Mouse (Mus musculus) brain, embryonic 14.5 days (tissue): Measurements from ENCODE around the gene Rps27l. TPM values are rescaled to one million over a fixed set of nuclear protein-coding genes. Genes with fewer than 3 reads are reported as not detected.
"Not testable (repeated sequence)": the region's sequence is repeated elsewhere in the genome, so short reads cannot be mapped to it uniquely, and the experiment has no call there.

Experiments
- DNase-seq: peaks from one replicate; pipeline ENCODE4 v3.0.0-alpha.2; 2011; ENCODE audit warnings: low read depth
- CTCF ChIP-seq: fragments of 200-500 bp; IDR thresholded peaks from 2 replicates; pipeline ENCODE4 v1.5.1; 2012; ENCODE audit warnings: inconsistent platforms, mild to moderate bottlenecking, moderate library complexity, borderline replicate concordance; ENCODE audit not compliant: insufficient read depth, insufficient read length; ENCODE audit errors: extremely low read depth
- POLR2A ChIP-seq: fragments of 200-500 bp; IDR thresholded peaks from 2 replicates; pipeline ENCODE4 v1.6.1; 2012; ENCODE audit warnings: mild to moderate bottlenecking, inconsistent platforms, borderline replicate concordance; ENCODE audit not compliant: poor library complexity, insufficient read depth, insufficient read length, severe bottlenecking; ENCODE audit errors: extremely low read depth
- polyA plus RNA-seq: library from polyadenylated mRNA; depleted of rRNA; stranded (reverse); fragments of >200 nt; gene quantifications from 2 replicates; pipeline ENCODE4 v1.2.3, GENCODE M21; 2012; rRNA removed

The Rps27l gene
- polyA plus RNA-seq = 108 and 152 TPM in 2 replicates

- TF ChIP-seq POLR2A = peak; percentile 36; the same call in 1 of the 2 replicates
- TF ChIP-seq CTCF = 0 out of 2 replicates have a peak, but pooled peaks have one; percentile 5
- peak; percentile 98 for DNase-seq
Observed at GRCm38 (mm10) chr9:66945647-66946641, at the start of gene Rps27l. Gene Rps27l, plus strand, starts transcription at chr9:66946086.

GRCm38 (mm10) chr9:66896951-66897350 is 48.9 kb upstream of the Rps27l start:
- TF ChIP-seq CTCF = no peak
- no peak for TF ChIP-seq POLR2A
- no peak for DNase-seq

GRCm38 (mm10) chr9:66897851-66898250 is 48.0 kb upstream of the Rps27l start:
- no peak for DNase-seq
- TF ChIP-seq CTCF = no peak
- no peak for TF ChIP-seq POLR2A

GRCm38 (mm10) chr9:66899072-66899471 is 46.8 kb upstream of the Rps27l start:
- TF ChIP-seq POLR2A (no peak), CTCF (no peak)
- DNase-seq = no peak

GRCm38 (mm10) chr9:66899526-66899925 is 46.4 kb upstream of the Rps27l start:
- TF ChIP-seq CTCF = no peak
- no peak for DNase-seq

GRCm38 (mm10) chr9:66905990-66906389 is 39.9 kb upstream of the Rps27l start:
- no peak for TF ChIP-seq POLR2A
- no peak for TF ChIP-seq CTCF
- peak; percentile 55 for DNase-seq

GRCm38 (mm10) chr9:66907126-66907525 is 38.8 kb upstream of the Rps27l start:
- DNase-seq = no peak
- no peak for TF ChIP-seq POLR2A
- TF ChIP-seq CTCF = no peak

- no peak for DNase-seq
- TF ChIP-seq CTCF (no peak), POLR2A (no peak)
Observed at GRCm38 (mm10) chr9:66907746-66908397, 38.0 kb upstream of the Rps27l start.

- no peak for TF ChIP-seq CTCF
- TF ChIP-seq POLR2A = no peak
- DNase-seq = no peak
Observed at GRCm38 (mm10) chr9:66909922-66910321, 36.0 kb upstream of the Rps27l start.

GRCm38 (mm10) chr9:66910677-66911076 is 35.2 kb upstream of the Rps27l start:
- no peak for DNase-seq
- no peak for TF ChIP-seq POLR2A
- no peak for TF ChIP-seq CTCF

- TF ChIP-seq CTCF (no peak), POLR2A (no peak)
- peak; percentile 91 for DNase-seq
Observed at GRCm38 (mm10) chr9:66912304-66912703, 33.6 kb upstream of the Rps27l start.

- not testable (repeated sequence) for DNase-seq
Observed at GRCm38 (mm10) chr9:66913254-66913934, 32.5 kb upstream of the Rps27l start.
